Mouse (Mus musculus) stomach, embryonic 15.5 days (tissue): ENCODE data around the gene Gm20388. TPM values are rescaled to one million over a fixed set of nuclear protein-coding genes. Genes with fewer than 3 reads are reported as not detected.

Source experiments
- ATAC-seq: fragments of 200-750 bp; cut with Nextera tagmentation; 2 replicates; pipeline ENCODE4 v1.8.0; 2017; ENCODE audit warnings: low read depth, moderate number of reproducible peaks, moderate TSS enrichment; ENCODE audit not compliant: insufficient read depth, low FRiP score
- H3K27ac ChIP-seq: fragments of 300-500 bp; sonication (generic); 2 replicates; pipeline ENCODE4 v1.5.1; 2015; ENCODE audit warnings: mild to moderate bottlenecking, inconsistent platforms
- H3K27me3 ChIP-seq: fragments of 300-500 bp; sonication (generic); replicated peaks from 2 replicates; pipeline ENCODE4 v1.6.1; 2015; ENCODE audit warnings: inconsistent platforms
- H3K36me3 ChIP-seq: fragments of 300-500 bp; sonication (generic); 2 replicates; pipeline ENCODE4 v1.6.1; 2015; ENCODE audit warnings: inconsistent platforms
- H3K4me1 ChIP-seq: fragments of 300-500 bp; sonication (generic); 2 replicates; pipeline ENCODE4 v1.6.1; 2015; ENCODE audit warnings: inconsistent platforms
- H3K4me2 ChIP-seq: fragments of 300-500 bp; sonication (generic); 2 replicates; pipeline ENCODE4 v1.6.1; 2015; ENCODE audit warnings: mild to moderate bottlenecking, inconsistent platforms
- H3K4me3 ChIP-seq: fragments of 300-500 bp; sonication (generic); replicated peaks from 2 replicates; pipeline ENCODE4 v1.5.1; 2015; ENCODE audit warnings: inconsistent platforms
- H3K9ac ChIP-seq: fragments of 300-500 bp; sonication (generic); 2 replicates; pipeline ENCODE4 v1.6.1; 2015; ENCODE audit warnings: inconsistent platforms
- H3K9me3 ChIP-seq: fragments of 300-500 bp; sonication (generic); 2 replicates; pipeline ENCODE4 v1.6.1; 2016; ENCODE audit warnings: inconsistent platforms
- WGBS: fragments of 180-500 bp; shearing (Covaris S2); methylation state at CpG from one replicate; pipeline ENCODE4 v1.1.7; 2015; 5-methylcytosine and 5-hydroxymethylcytosine counted together
- polyA plus RNA-seq: library from polyadenylated mRNA; unstranded; fragments of >200 nt; fragmentation: Nextera tagmentation; extraction: Ambion mirVana; gene quantifications from 2 replicates; pipeline ENCODE4 v1.2.1, GENCODE M21; 2015

Gm20388 gene
- polyA plus RNA-seq, 1 experiment from 2014 or later = not detected

DNA sequence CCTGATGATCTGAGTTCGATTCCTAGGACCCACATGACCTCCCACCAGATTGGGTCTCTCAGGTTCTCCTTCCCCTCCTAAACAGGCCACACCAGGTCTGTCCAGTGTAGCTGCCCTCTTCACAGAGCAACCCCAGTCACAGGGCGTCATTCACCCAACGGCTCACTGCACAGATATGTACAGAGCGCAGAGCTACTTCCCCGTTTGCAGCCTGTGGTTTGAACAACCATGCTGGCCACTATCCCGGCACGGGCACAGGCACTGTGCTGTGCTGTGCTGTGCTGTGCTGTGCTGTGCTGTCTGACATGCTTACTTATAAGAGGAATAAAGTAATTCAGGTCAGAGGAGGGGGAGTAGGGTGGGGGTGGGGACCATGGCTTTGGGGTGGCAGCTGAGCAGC, 105.8 kb downstream of the Gm20388 start:
- no peak for ATAC-seq
- no peaks in the 10 kb centered on the region for H3K27me3 ChIP-seq
- H3K9me3 ChIP-seq = no peaks in the 10 kb centered on the region
- 75% methylated on average over 7 of the region's 7 CpGs for WGBS
- no peak overlapping the region for H3K27ac ChIP-seq
- H3K36me3 ChIP-seq = no peaks in the 10 kb centered on the region
- no peak overlapping the region for H3K9ac ChIP-seq
- H3K4me2 ChIP-seq = no peak overlapping the region
- peaks cover 16% of the 10 kb centered on the region for H3K4me1 ChIP-seq
- no peak overlapping the region for H3K4me3 ChIP-seq

DNA sequence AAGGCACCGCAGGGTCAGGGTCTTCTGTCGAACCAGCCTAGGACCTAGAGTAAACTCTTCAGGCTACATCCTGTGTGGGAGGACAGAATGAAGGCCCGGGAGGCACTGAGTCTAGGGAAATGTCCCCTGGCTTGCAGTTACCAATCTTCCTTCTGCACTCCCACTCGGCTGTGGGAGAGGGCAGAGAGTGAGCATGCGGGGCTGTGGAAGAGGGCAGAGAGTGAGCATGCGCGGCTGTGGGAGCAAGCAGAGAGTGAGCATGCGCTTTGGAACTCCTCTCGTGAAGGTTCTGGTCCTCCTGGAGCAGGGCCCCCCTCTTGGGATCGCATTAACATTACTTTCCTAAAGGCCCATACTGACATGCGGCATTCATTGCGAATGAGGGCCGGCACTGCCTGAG, 106.7 kb downstream of the Gm20388 start:
- no peak for ATAC-seq
- WGBS = 88% methylated on average over 13 of the region's 13 CpGs
- H3K27me3 ChIP-seq = no peaks in the 10 kb centered on the region

DNA sequence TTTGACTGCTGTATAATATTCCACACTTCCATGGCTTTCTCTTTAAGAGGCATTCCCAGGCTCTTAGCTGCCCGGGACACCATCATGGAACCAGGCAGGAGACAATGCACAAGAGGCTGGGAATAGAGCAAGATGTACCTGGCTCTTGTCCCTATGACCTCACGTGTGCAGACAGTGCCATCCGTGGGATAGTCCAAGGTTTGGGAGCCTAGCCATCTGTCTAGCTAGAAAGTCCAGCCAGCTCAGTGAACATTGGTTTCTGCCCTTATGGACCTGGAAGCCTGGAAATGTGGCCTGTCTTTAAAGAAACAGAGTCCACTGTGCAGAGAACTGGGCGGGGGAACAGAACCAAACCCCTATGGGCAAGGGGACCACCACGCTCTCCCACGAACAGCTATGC, 107.1 kb downstream of the Gm20388 start:
- 93% methylated on average over 6 of the region's 6 CpGs for WGBS
- H3K4me1 ChIP-seq = peaks cover 16% of the 10 kb centered on the region
- no peak overlapping the region for H3K4me3 ChIP-seq
- no peaks in the 10 kb centered on the region for H3K9me3 ChIP-seq
- H3K27me3 ChIP-seq = no peaks in the 10 kb centered on the region
- H3K9ac ChIP-seq = no peak overlapping the region
- no peaks in the 10 kb centered on the region for H3K36me3 ChIP-seq
- H3K27ac ChIP-seq = no peak overlapping the region
- H3K4me2 ChIP-seq = no peak overlapping the region
- ATAC-seq = no peak

More for the DNA sequence above, 106.7 kb downstream of the Gm20388 start:
- no peak overlapping the region for H3K9ac ChIP-seq
- no peaks in the 10 kb centered on the region for H3K9me3 ChIP-seq
- H3K27ac ChIP-seq = no peak overlapping the region
- H3K4me1 ChIP-seq = peaks cover 16% of the 10 kb centered on the region
- H3K4me3 ChIP-seq = no peak overlapping the region
- no peak overlapping the region for H3K4me2 ChIP-seq
- no peaks in the 10 kb centered on the region for H3K36me3 ChIP-seq

DNA sequence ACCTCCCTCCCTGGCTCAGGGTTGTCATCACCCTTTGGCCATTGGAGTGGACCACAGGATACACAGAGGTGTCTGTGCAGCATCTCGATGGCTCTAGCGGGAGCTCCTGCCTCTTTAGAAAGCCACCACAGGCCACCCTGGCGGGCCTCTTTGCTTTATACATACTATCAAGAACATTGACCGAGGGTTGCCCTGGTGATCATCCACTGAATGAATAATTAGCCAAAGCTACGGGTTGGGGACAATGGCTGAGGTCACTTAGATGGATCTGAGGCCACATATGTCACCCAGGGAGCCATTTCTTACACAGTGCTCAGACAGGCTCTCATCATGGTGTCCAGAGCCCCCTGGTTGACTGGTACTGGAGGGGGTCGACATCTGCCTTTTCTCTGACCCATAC, 107.7 kb downstream of the Gm20388 start:
- H3K27me3 ChIP-seq = no peaks in the 10 kb centered on the region
- no peak for ATAC-seq
- no peak overlapping the region for H3K4me3 ChIP-seq
- 71% methylated on average over 6 of the region's 6 CpGs for WGBS
- no peak overlapping the region for H3K4me2 ChIP-seq
- no peak overlapping the region for H3K27ac ChIP-seq
- H3K9ac ChIP-seq = no peak overlapping the region
- H3K4me1 ChIP-seq = peaks cover 13% of the 10 kb centered on the region
- no peaks in the 10 kb centered on the region for H3K9me3 ChIP-seq
- no peaks in the 10 kb centered on the region for H3K36me3 ChIP-seq

DNA sequence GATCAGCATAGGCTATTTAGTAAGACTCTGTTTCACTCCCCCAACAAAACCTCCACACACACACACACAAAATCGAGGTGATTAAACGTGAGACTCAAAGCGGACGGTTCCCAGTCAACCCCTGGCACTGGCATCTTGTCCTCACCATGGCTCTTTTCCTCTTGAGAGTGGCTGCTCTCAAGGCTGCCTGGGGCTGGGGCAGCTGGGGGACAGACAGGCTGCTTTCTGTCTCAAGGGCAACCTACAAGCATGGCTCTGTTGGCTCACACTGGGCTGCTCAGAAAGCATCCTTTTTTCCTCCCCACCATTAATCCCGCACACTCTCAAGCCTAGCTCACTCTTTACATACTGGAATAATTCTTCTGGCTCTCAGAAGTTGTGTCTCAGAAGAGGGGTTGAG, 108.7 kb downstream of the Gm20388 start:
- Histone ChIP-seq H3K36me3 (no peaks in the 10 kb centered on the region), H3K27ac (no peak overlapping the region), H3K9me3 (no peaks in the 10 kb centered on the region), H3K9ac (no peak overlapping the region), H3K4me3 (no peak overlapping the region), H3K4me2 (no peak overlapping the region), H3K4me1 (peaks cover 7% of the 10 kb centered on the region), H3K27me3 (no peaks in the 10 kb centered on the region)
- 87% methylated on average over 5 of the region's 5 CpGs for WGBS
- no peak; the same call in 1 of the 2 replicates for ATAC-seq

DNA sequence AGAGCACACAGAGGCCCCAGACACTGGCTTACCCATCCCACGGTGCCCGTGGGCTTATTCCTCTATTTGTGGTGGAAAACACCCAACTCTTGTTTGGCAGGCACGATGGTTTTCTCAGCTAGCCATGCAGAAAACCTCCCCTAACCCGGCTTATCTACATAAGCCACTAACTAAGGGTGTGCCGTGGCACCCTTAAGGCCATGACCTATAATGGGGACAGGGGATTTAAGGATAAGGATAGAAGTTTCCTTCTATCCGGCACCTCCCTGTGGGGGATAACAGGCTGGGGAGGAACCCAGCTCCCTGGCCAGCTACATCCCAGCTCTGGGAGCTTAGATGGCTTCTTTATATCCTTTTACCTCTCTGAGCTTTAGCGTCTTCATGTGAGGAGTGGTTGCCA, 109.7 kb downstream of the Gm20388 start:
- Histone ChIP-seq H3K9ac (no peak overlapping the region), H3K9me3 (no peaks in the 10 kb centered on the region), H3K4me3 (no peak overlapping the region), H3K4me1 (no peaks in the 10 kb centered on the region), H3K4me2 (no peak overlapping the region), H3K27me3 (no peaks in the 10 kb centered on the region), H3K27ac (no peak overlapping the region), H3K36me3 (peaks cover 4% of the 10 kb centered on the region; the same call in 1 of the 2 replicates)
- 68% methylated on average over 7 of the region's 7 CpGs for WGBS
- ATAC-seq = no peak

DNA sequence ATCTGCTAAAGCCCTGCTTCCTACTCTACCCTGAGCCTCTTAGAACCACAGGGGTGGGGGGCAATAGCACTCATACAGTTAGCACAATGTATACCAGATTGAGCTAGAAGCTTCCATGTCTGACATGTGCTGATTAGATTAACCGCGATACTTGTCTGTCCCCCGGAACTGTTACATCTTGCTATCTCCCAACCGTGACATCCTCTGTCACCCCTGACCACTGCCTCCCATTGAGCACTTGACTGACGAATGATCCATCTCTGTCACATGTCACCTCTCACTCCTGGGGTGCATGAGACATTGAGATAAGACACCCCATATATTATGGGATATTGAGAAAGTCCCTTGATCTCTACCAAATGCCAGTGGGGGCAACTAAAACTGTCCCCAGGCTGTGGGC, 115.6 kb downstream of the Gm20388 start:
- Histone ChIP-seq H3K27ac (no peak overlapping the region), H3K9me3 (no peaks in the 10 kb centered on the region), H3K4me2 (no peak overlapping the region), H3K4me1 (no peaks in the 10 kb centered on the region), H3K9ac (no peak overlapping the region), H3K27me3 (no peaks in the 10 kb centered on the region), H3K36me3 (peaks cover 4% of the 10 kb centered on the region; the same call in 1 of the 2 replicates), H3K4me3 (no peak overlapping the region)
- no peak for ATAC-seq
- 87% methylated on average over 5 of the region's 5 CpGs for WGBS

DNA sequence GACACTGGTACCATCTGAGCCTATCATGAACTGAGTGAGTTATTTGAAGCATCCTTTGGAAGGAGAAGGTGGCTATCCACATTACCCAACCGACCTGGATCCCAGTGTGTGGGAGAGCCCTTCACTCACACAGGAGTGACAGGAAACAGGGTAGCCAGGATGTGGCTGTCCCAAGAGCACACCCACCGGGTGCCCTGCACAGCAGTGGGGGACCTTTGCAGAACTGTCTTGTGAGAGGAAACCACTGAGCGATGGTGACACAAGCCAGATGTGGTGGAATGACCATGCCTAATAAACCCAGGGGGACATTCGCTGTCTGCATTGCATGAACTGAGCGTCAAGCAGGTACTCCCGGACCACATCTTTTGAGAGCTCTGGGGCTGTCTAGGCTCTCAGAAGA, 116.3 kb downstream of the Gm20388 start:
- ATAC-seq = no peak
- whole genome bisulfite sequencing = 67% methylated on average over 6 of the region's 6 CpGs

DNA sequence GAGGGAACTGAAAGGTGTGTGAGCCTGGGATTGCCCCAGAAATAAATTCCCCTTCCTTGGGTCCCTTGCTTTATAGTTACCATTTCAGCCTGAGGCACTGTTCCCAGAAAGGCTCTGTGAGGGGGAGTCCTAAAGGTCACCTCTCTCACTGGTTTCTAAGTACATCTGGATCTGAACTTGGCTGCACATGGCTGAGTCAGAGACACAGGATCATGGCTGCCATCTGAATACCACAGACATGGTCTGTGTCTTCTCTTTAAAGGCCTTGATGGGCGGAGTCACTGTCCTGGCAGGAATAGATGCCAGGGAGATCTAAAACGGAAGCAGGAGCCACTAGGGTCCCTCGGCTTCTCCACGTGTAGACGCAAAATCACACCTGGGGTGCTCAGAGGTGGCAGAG, 119.8 kb downstream of the Gm20388 start:
- WGBS = 70% methylated on average over 5 of the region's 5 CpGs
- Histone ChIP-seq H3K4me3 (no peak overlapping the region), H3K27me3 (no peaks in the 10 kb centered on the region), H3K9ac (no peak overlapping the region), H3K36me3 (no peaks in the 10 kb centered on the region), H3K4me1 (no peaks in the 10 kb centered on the region), H3K9me3 (no peaks in the 10 kb centered on the region), H3K27ac (no peak overlapping the region), H3K4me2 (no peak overlapping the region)
- no peak for ATAC-seq

More for the DNA sequence above, 116.3 kb downstream of the Gm20388 start:
- H3K4me3 ChIP-seq = no peak overlapping the region
- no peak overlapping the region for H3K4me2 ChIP-seq
- no peak overlapping the region for H3K9ac ChIP-seq
- H3K9me3 ChIP-seq = no peaks in the 10 kb centered on the region
- peaks cover 4% of the 10 kb centered on the region; the same call in 1 of the 2 replicates for H3K36me3 ChIP-seq
- H3K27ac ChIP-seq = no peak overlapping the region
- no peaks in the 10 kb centered on the region for H3K4me1 ChIP-seq
- H3K27me3 ChIP-seq = no peaks in the 10 kb centered on the region

DNA sequence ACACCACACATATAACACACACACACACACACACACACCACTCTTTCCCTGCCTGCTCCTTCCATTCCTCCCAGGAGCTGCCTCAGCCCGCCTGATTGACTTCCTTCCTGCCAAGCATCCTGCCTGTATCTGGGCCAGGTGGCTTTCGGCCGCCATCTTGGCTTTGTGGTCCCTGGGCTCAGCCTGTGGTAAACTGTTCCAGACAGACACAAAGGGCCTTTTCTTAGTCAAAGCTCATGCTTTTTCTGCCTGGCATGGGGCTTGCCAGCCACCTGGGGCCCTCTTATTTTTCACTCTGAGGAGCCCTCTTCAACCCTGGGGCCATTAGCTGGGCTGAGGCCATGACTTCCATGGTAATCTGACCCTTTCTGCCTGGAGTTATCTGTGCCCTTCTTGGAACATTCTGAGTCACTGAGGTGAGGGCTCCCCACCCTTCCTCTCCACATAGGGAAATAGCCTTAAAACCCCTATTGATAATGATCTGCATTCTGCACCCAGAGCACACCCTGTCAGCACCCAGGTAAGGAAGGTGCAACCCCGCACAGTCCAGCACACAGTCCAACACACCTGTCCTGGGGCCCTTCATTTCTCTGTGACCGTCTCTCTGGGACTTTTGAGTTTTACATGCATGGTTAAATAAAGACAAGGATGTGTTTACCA, 122.0 kb downstream of the Gm20388 start:
- no peak for ATAC-seq
- no peak overlapping the region for H3K9ac ChIP-seq
- no peaks in the 10 kb centered on the region for H3K27me3 ChIP-seq
- no peak overlapping the region for H3K4me2 ChIP-seq
- WGBS = 93% methylated on average over 5 of the region's 5 CpGs
- H3K4me1 ChIP-seq = peaks cover 14% of the 10 kb centered on the region
- H3K4me3 ChIP-seq = no peak overlapping the region
- H3K27ac ChIP-seq = no peak overlapping the region
- H3K9me3 ChIP-seq = no peaks in the 10 kb centered on the region
- no peaks in the 10 kb centered on the region for H3K36me3 ChIP-seq

DNA sequence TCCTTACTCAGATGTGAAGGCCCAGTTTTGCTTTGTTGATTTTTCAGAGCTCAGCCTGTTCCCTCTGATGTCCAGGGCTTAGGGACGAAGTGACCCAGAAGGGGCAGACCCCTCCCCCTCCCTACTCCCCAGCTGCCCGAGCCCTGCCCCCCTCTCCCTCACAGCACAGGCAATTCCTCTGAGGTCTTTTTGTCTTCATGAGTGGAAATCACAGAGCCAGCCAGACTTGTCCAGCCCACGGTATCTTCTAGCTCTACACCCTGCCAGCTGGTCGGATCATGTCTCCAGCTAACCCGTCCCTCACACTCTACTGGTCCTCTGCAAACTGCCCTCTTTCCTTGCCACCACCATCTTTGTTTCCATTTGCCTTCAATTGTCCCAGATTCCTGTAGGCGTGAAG, 123.8 kb downstream of the Gm20388 start:
- no peak for ATAC-seq
- WGBS = 50% methylated on average over 6 of the region's 6 CpGs
- Histone ChIP-seq H3K4me2 (no peak overlapping the region), H3K9ac (no peak overlapping the region), H3K27me3 (no peaks in the 10 kb centered on the region), H3K27ac (no peak overlapping the region), H3K4me3 (no peak overlapping the region), H3K36me3 (no peaks in the 10 kb centered on the region), H3K9me3 (no peaks in the 10 kb centered on the region), H3K4me1 (peaks cover 14% of the 10 kb centered on the region)

DNA sequence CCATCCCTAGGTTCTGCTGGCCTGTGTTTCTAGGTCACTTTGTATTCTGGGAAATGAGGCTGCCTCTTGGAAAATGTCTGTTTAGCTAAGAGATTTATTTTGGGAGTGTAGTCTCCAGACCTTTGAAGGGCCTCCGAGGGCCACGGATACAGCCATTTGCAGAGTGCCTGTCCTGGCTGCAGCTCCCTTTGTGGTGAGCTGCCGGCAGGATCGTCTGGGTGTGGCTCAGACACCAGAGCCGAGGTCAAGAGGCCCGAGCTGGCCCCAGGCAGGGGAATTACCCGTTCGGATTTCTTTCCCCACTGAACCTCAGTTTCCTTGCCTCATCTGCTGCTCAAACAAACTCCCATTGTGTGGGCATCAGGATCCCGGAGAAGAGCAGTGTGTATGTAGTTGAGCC, 125.5 kb downstream of the Gm20388 start:
- no peak overlapping the region for H3K4me3 ChIP-seq
- H3K9me3 ChIP-seq = no peaks in the 10 kb centered on the region
- H3K4me2 ChIP-seq = no peak overlapping the region
- peaks cover 14% of the 10 kb centered on the region for H3K4me1 ChIP-seq
- H3K27me3 ChIP-seq = no peaks in the 10 kb centered on the region
- no peak for ATAC-seq
- no peak overlapping the region for H3K27ac ChIP-seq
- no peak overlapping the region for H3K9ac ChIP-seq
- 17% methylated on average over 9 of the region's 9 CpGs for WGBS
- no peaks in the 10 kb centered on the region for H3K36me3 ChIP-seq

DNA sequence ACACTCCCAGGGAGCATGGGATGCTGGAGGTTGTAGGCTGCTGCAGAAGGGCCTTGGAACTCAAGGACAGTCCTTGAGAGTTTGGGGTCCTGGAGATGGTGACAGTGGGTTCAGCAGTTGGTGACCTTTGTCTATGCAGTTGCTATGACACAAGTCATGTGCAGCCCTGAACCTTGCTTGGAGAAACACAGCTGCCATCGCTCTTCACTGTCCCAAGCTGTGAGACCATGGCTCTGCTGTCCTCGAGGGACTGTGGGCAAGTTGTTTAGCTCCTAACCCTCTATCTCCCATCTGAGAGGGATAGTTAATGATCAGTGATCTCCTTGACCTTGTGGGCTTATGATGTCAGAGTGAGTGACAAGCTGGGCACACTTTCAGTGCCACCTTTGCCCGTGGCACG, 125.9 kb downstream of the Gm20388 start:
- no peaks in the 10 kb centered on the region for H3K36me3 ChIP-seq
- no peak for ATAC-seq
- no peak overlapping the region for H3K9ac ChIP-seq
- no peak overlapping the region for H3K4me3 ChIP-seq
- no peak overlapping the region for H3K27ac ChIP-seq
- H3K4me2 ChIP-seq = no peak overlapping the region
- no peaks in the 10 kb centered on the region for H3K9me3 ChIP-seq
- H3K27me3 ChIP-seq = no peaks in the 10 kb centered on the region
- 65% methylated on average over 4 of the region's 4 CpGs for WGBS
- H3K4me1 ChIP-seq = peaks cover 14% of the 10 kb centered on the region
